Mouse (Mus musculus) thymus, adult 2 months (tissue): ENCODE measurements around the gene Kif17.

Source experiments
- CTCF ChIP-seq: fragments of 200-500 bp; IDR thresholded peaks from 2 replicates; pipeline ENCODE4 v1.5.1; 2012; ENCODE audit warnings: mild to moderate bottlenecking, control low read depth, low read length, moderate library complexity, borderline replicate concordance; ENCODE audit not compliant: control insufficient read depth, poor library complexity, insufficient read depth; ENCODE audit errors: extremely low read depth
- POLR2A ChIP-seq: fragments of 200-500 bp; IDR thresholded peaks from 2 replicates; pipeline ENCODE4 v1.6.1; 2012; ENCODE audit warnings: mild to moderate bottlenecking, low read length, control low read depth, moderate library complexity; ENCODE audit not compliant: control insufficient read depth, poor library complexity, insufficient read depth; ENCODE audit errors: extremely low read depth

GRCm38 (mm10) chr4:138327891-138328470 lies 77.7 kb downstream of the Kif17 start:
- TF ChIP-seq CTCF (no peak), POLR2A (no peak)
